Mouse (Mus musculus) bone marrow macrophage, adult 2 months (primary cell): Measurements from ENCODE around the gene Slc13a2.

Source experiments
- CTCF ChIP-seq: IDR thresholded peaks from 2 replicates; pipeline ENCODE4 v1.5.1; 2012; ENCODE audit warnings: low read depth, mild to moderate bottlenecking, low read length, moderate library complexity
- POLR2A ChIP-seq: IDR thresholded peaks from 2 replicates; pipeline ENCODE4 v1.6.1; 2012; ENCODE audit warnings: mild to moderate bottlenecking, low read depth, low read length, borderline replicate concordance

DNA sequence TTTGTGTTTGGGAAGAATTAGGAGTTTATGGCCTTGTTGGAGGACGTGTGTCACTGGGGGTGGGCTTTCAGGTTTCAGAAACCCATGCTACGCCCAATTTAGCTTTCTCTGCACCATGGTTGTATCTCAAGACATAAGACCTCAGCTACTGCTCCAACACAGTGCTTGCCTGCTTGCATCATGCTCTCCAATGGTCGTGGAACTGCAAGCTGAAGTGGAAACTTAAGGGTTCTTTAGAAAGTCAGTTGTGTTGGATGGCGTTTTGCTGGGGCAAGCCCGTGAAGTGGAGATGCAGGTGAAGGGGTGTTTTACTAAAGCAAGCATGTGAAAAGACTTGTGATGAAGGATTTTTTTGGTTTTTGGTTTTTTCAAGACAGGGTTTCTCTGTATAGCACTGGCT lies 21.1 kb upstream of the Slc13a2 start:
- TF ChIP-seq POLR2A (no peak), CTCF (no peak)
